Mouse (Mus musculus) urinary bladder, postnatal 10 days (tissue): ENCODE results near the gene Rbms3.

Experiments used
- DNase-seq: peaks from one replicate; pipeline ENCODE4 v3.0.0; 2022; ENCODE audit warnings: low spot score

Rbms3 gene

GRCm38 (mm10) chr9:117048641-117049040 is 581.1 kb downstream of the Rbms3 start:
- DNase-seq, result no peak

- DNase-seq, result no peak
Measured at GRCm38 (mm10) chr9:117041993-117042366, 587.7 kb downstream of the Rbms3 start.

- no peak for DNase-seq
Measured at GRCm38 (mm10) chr9:117041291-117041992, 588.3 kb downstream of the Rbms3 start.

- no peak for DNase-seq
Measured at GRCm38 (mm10) chr9:117039941-117040453, 589.7 kb downstream of the Rbms3 start.

- no peak for DNase-seq
Measured at GRCm38 (mm10) chr9:117032690-117033089, 597.0 kb downstream of the Rbms3 start.

GRCm38 (mm10) chr9:117031237-117031636 is 598.5 kb downstream of the Rbms3 start:
- no peak for DNase-seq

GRCm38 (mm10) chr9:117030837-117031236 is 598.9 kb downstream of the Rbms3 start:
- peak; percentile 57 for DNase-seq

- no peak for DNase-seq
Measured at GRCm38 (mm10) chr9:117029953-117030352, 599.8 kb downstream of the Rbms3 start.

GRCm38 (mm10) chr9:117028586-117028985 is 601.1 kb downstream of the Rbms3 start:
- no peak for DNase-seq

- DNase-seq, result no peak
Measured at GRCm38 (mm10) chr9:117022086-117022485, 607.6 kb downstream of the Rbms3 start.

- DNase-seq, result no peak
Measured at GRCm38 (mm10) chr9:117021506-117021905, 608.2 kb downstream of the Rbms3 start.

GRCm38 (mm10) chr9:117020216-117020615 is 609.5 kb downstream of the Rbms3 start:
- no peak for DNase-seq

- DNase-seq, result no peak
Measured at GRCm38 (mm10) chr9:117018741-117019163, 611.0 kb downstream of the Rbms3 start.

GRCm38 (mm10) chr9:117018301-117018700 is 611.4 kb downstream of the Rbms3 start:
- DNase-seq, result no peak

GRCm38 (mm10) chr9:117016605-117017319 is 613.0 kb downstream of the Rbms3 start:
- DNase-seq, result no peak

- no peak for DNase-seq
Measured at GRCm38 (mm10) chr9:117013386-117013785, 616.3 kb downstream of the Rbms3 start.

- no peak for DNase-seq
Measured at GRCm38 (mm10) chr9:117010801-117011200, 618.9 kb downstream of the Rbms3 start.

GRCm38 (mm10) chr9:117008194-117008593 is 621.5 kb downstream of the Rbms3 start:
- DNase-seq, result no peak

GRCm38 (mm10) chr9:117002083-117002482 is 627.6 kb downstream of the Rbms3 start:
- no peak for DNase-seq

- DNase-seq, result no peak
Measured at GRCm38 (mm10) chr9:116999186-116999585, 630.5 kb downstream of the Rbms3 start.

- no peak for DNase-seq
Measured at GRCm38 (mm10) chr9:116990321-116990720, 639.4 kb downstream of the Rbms3 start.

- no peak for DNase-seq
Measured at GRCm38 (mm10) chr9:116980801-116981200, 648.9 kb downstream of the Rbms3 start.

- DNase-seq, result no peak
Measured at GRCm38 (mm10) chr9:116977428-116977827, 652.3 kb downstream of the Rbms3 start.
